Mouse (Mus musculus): ENCODE results near the gene Tor2a. TPM values are rescaled to one million over a fixed set of nuclear protein-coding genes. Genes with fewer than 3 reads are reported as not detected.

The Tor2a gene
- polyA plus RNA-seq, 1 experiment = 171 TPM

GRCm38 (mm10) chr2:32712586-32712933 is 44.5 kb upstream of the Tor2a start:
- peak; percentile 96 for DNase-seq
- H3K27ac ChIP-seq (ENCODE audit: control insufficient read depth, insufficient read depth, low read length) = peak overlapping the region; percentile 38
- H3K27me3 ChIP-seq (ENCODE audit: control insufficient read depth, insufficient read depth, low read length) = no peaks in the 10 kb centered on the region
- H3K36me3 ChIP-seq (ENCODE audit: control insufficient read depth, insufficient read depth, low read length) = peaks cover 27% of the 10 kb centered on the region
- TF ChIP-seq CTCF (IDR thresholded peaks at IDR 0.05; ENCODE audit: borderline replicate concordance, control insufficient read depth, extremely low read depth, insufficient read depth, low read length, poor library complexity) (no peak), POLR2A (IDR thresholded peaks at IDR 0.05; ENCODE audit: control insufficient read depth, extremely low read depth, insufficient read depth, low read length, poor library complexity) (peak; percentile 40; the same call in 1 of the 2 replicates)
- WGBS = under 1% methylated on average over 39 of the region's 44 CpGs
- peak overlapping the region; percentile 89 for H3K4me3 ChIP-seq (ENCODE audit: control insufficient read depth, insufficient read depth, low read length)
- H3K4me1 ChIP-seq (replicated peaks; ENCODE audit: control insufficient read depth, insufficient read depth, low read length) = peaks cover 24% of the 10 kb centered on the region

GRCm38 (mm10) chr2:32712934-32713817 is 43.9 kb upstream of the Tor2a start, which contains the start of gene Cdk9:
TSS of gene Cdk9 (minus strand) at chr2:32713076.
- peak; percentile 98 for TF ChIP-seq CTCF (IDR thresholded peaks at IDR 0.05; ENCODE audit: borderline replicate concordance, control insufficient read depth, extremely low read depth, insufficient read depth, low read length, poor library complexity)
- TF ChIP-seq POLR2A (IDR thresholded peaks at IDR 0.05; ENCODE audit: control insufficient read depth, extremely low read depth, insufficient read depth, low read length, poor library complexity) = no peak; the same call in 1 of the 2 replicates
- DNase-seq = peak; percentile 91
- Histone ChIP-seq H3K27me3 (ENCODE audit: control insufficient read depth, insufficient read depth, low read length) (no peaks in the 10 kb centered on the region), H3K36me3 (ENCODE audit: control insufficient read depth, insufficient read depth, low read length) (peaks cover 21% of the 10 kb centered on the region), H3K27ac (ENCODE audit: control insufficient read depth, insufficient read depth, low read length) (peak within 1 kb of the TSS; percentile 38), H3K4me3 (ENCODE audit: control insufficient read depth, insufficient read depth, low read length) (peak within 1 kb of the TSS; percentile 89), H3K4me1 (replicated peaks; ENCODE audit: control insufficient read depth, insufficient read depth, low read length) (peaks cover 24% of the 10 kb centered on the region)
- WGBS = under 1% methylated on average over 68 of the region's 79 CpGs

- TF ChIP-seq POLR2A (IDR thresholded peaks at IDR 0.05; ENCODE audit: control insufficient read depth, extremely low read depth, insufficient read depth, low read length, poor library complexity) (no peak), CTCF (IDR thresholded peaks at IDR 0.05; ENCODE audit: borderline replicate concordance, control insufficient read depth, extremely low read depth, insufficient read depth, low read length, poor library complexity) (no peak)
- Histone ChIP-seq H3K4me1 (replicated peaks; ENCODE audit: control insufficient read depth, insufficient read depth, low read length) (peaks cover 34% of the 10 kb centered on the region), H3K4me3 (ENCODE audit: control insufficient read depth, insufficient read depth, low read length) (no peak overlapping the region), H3K27ac (ENCODE audit: control insufficient read depth, insufficient read depth, low read length) (peak overlapping the region; percentile 46), H3K27me3 (ENCODE audit: control insufficient read depth, insufficient read depth, low read length) (no peaks in the 10 kb centered on the region), H3K36me3 (ENCODE audit: control insufficient read depth, insufficient read depth, low read length) (peaks cover 11% of the 10 kb centered on the region)
- no peak for DNase-seq
- 35% methylated on average over 11 of the region's 11 CpGs for WGBS
Measured at GRCm38 (mm10) chr2:32714117-32714986, 42.7 kb upstream of the Tor2a start.

GRCm38 (mm10) chr2:32714987-32715425 is 42.0 kb upstream of the Tor2a start:
- 0 out of 2 replicates have a peak, but pooled peaks have one; percentile 13 for TF ChIP-seq CTCF (IDR thresholded peaks at IDR 0.05; ENCODE audit: borderline replicate concordance, control insufficient read depth, extremely low read depth, insufficient read depth, low read length, poor library complexity)
- TF ChIP-seq POLR2A (IDR thresholded peaks at IDR 0.05; ENCODE audit: control insufficient read depth, extremely low read depth, insufficient read depth, low read length, poor library complexity) = no peak
- no peaks in the 10 kb centered on the region for H3K27me3 ChIP-seq (ENCODE audit: control insufficient read depth, insufficient read depth, low read length)
- peak overlapping the region; percentile 46 for H3K27ac ChIP-seq (ENCODE audit: control insufficient read depth, insufficient read depth, low read length)
- H3K36me3 ChIP-seq (ENCODE audit: control insufficient read depth, insufficient read depth, low read length) = peaks cover 4% of the 10 kb centered on the region
- no peak overlapping the region for H3K4me3 ChIP-seq (ENCODE audit: control insufficient read depth, insufficient read depth, low read length)
- peak; percentile 32 for DNase-seq
- WGBS = 21% methylated on average over 4 of the region's 4 CpGs
- peaks cover 40% of the 10 kb centered on the region for H3K4me1 ChIP-seq (replicated peaks; ENCODE audit: control insufficient read depth, insufficient read depth, low read length)

- H3K4me3 ChIP-seq (ENCODE audit: control insufficient read depth, insufficient read depth, low read length) = no peak overlapping the region
- TF ChIP-seq POLR2A (IDR thresholded peaks at IDR 0.05; ENCODE audit: control insufficient read depth, extremely low read depth, insufficient read depth, low read length, poor library complexity) (no peak), CTCF (IDR thresholded peaks at IDR 0.05; ENCODE audit: borderline replicate concordance, control insufficient read depth, extremely low read depth, insufficient read depth, low read length, poor library complexity) (no peak)
Measured at GRCm38 (mm10) chr2:32718761-32719160, 38.3 kb upstream of the Tor2a start.

GRCm38 (mm10) chr2:32720053-32720452 is 37.0 kb upstream of the Tor2a start:
- Histone ChIP-seq H3K4me1 (replicated peaks; ENCODE audit: control insufficient read depth, insufficient read depth, low read length) (peaks cover 49% of the 10 kb centered on the region), H3K4me3 (ENCODE audit: control insufficient read depth, insufficient read depth, low read length) (no peak overlapping the region), H3K36me3 (ENCODE audit: control insufficient read depth, insufficient read depth, low read length) (no peaks in the 10 kb centered on the region), H3K27me3 (ENCODE audit: control insufficient read depth, insufficient read depth, low read length) (no peaks in the 10 kb centered on the region), H3K27ac (ENCODE audit: control insufficient read depth, insufficient read depth, low read length) (peak overlapping the region; percentile 4; the same call in 1 of the 2 replicates)
- 94% methylated on average over 3 of the region's 3 CpGs for WGBS
- no peak for DNase-seq
- TF ChIP-seq CTCF (IDR thresholded peaks at IDR 0.05; ENCODE audit: borderline replicate concordance, control insufficient read depth, extremely low read depth, insufficient read depth, low read length, poor library complexity) = no peak

More at GRCm38 (mm10) chr2:32718761-32719160, 38.3 kb upstream of the Tor2a start:
- WGBS = 39% methylated on average over 9 of the region's 9 CpGs
- H3K27me3 ChIP-seq (ENCODE audit: control insufficient read depth, insufficient read depth, low read length) = no peaks in the 10 kb centered on the region
- no peak overlapping the region for H3K27ac ChIP-seq (ENCODE audit: control insufficient read depth, insufficient read depth, low read length)
- peaks cover 58% of the 10 kb centered on the region for H3K4me1 ChIP-seq (replicated peaks; ENCODE audit: control insufficient read depth, insufficient read depth, low read length)
- no peaks in the 10 kb centered on the region for H3K36me3 ChIP-seq (ENCODE audit: control insufficient read depth, insufficient read depth, low read length)
- no peak for DNase-seq

Measured in thymus, adult 2 months (tissue).